15 mouse cellular contexts compared by ENCODE assay signal in genomic region chr1:79641355-79641754, GRCm38 (mm10). TPM values are rescaled to one million over a fixed set of nuclear protein-coding genes. Genes with fewer than 3 reads are reported as not detected.
DNase-seq lines count a peak whose midpoint lies in the region; ATAC-seq lines count a peak whose summit lies in the region.
"Had no signal": no experiment of that assay in that cellular context is flagged by ENCODE, and none has a peak within 500 bp of the region (broad histone marks: within the 10 kb centered on the region; RNA-seq: fewer than 3 reads in every experiment).

No protein-coding gene starts in this region.

- 0 out of 2 replicates have a peak, but pooled peaks cover 3% of the 10 kb centered on the region for H3K4me1 ChIP-seq in intestine, embryonic 16.5 days (ENCODE audit: control insufficient read depth, insufficient read depth, low read length)
- no peaks in the 10 kb centered on the region for H3K4me1 ChIP-seq in midbrain, embryonic 11.5 days (ENCODE audit: control insufficient read depth, insufficient read depth, low read length)
- no peaks in the 10 kb centered on the region for H3K4me1 ChIP-seq in hindbrain, embryonic 11.5 days (replicated peaks; ENCODE audit: control insufficient read depth, insufficient read depth, low read length)
- H3K4me1 ChIP-seq: forebrain, embryonic 13.5 days; kidney, embryonic 15.5 days had no signal

- peak; percentile 16 to 33 for DNase-seq in cerebellum, postnatal 25 days
- DNase-seq in cerebellum, postnatal 4 days (ENCODE audit: low spot score in 2 of 2) = no peak
- DNase-seq in MEL-GATA-1-ER (ENCODE audit: extremely low read depth, low read depth) = peak; percentile 76
- DNase-seq in midbrain, embryonic 11.5 days (ENCODE audit: low spot score, missing footprints) = no peak
- no peak for DNase-seq in hindbrain, embryonic 11.5 days (ENCODE audit: low spot score)
- DNase-seq: retina, postnatal 1 day; thymus, postnatal 4 days had no signal

- H3K4me3 ChIP-seq in intestine, embryonic 16.5 days (ENCODE audit: low read length) = no peak overlapping the region
- no peak overlapping the region for H3K4me3 ChIP-seq in midbrain, embryonic 11.5 days (ENCODE audit: low read depth, low read length)
- no peak overlapping the region for H3K4me3 ChIP-seq in hindbrain, embryonic 11.5 days (ENCODE audit: low read depth, low read length)
- H3K4me3 ChIP-seq: forebrain, embryonic 13.5 days; heart, embryonic 13.5 days; kidney, embryonic 15.5 days had no signal

- H3K9me3 ChIP-seq in intestine, embryonic 16.5 days (ENCODE audit: control insufficient read depth, low read length) = no peaks in the 10 kb centered on the region
- no peaks in the 10 kb centered on the region for H3K9me3 ChIP-seq in midbrain, embryonic 11.5 days (ENCODE audit: control insufficient read depth, low read length)
- H3K9me3 ChIP-seq in hindbrain, embryonic 11.5 days (ENCODE audit: control insufficient read depth, low read length) = no peaks in the 10 kb centered on the region
- H3K9me3 ChIP-seq: forebrain, embryonic 13.5 days; heart, embryonic 13.5 days; kidney, embryonic 15.5 days had no signal

- H3K36me3 ChIP-seq in intestine, embryonic 16.5 days (ENCODE audit: control insufficient read depth, insufficient read depth, low read length) = no peaks in the 10 kb centered on the region
- H3K36me3 ChIP-seq in midbrain, embryonic 11.5 days (ENCODE audit: control insufficient read depth, insufficient read depth, low read length) = no peaks in the 10 kb centered on the region
- no peaks in the 10 kb centered on the region for H3K36me3 ChIP-seq in hindbrain, embryonic 11.5 days (ENCODE audit: control insufficient read depth, insufficient read depth, low read length)
- H3K36me3 ChIP-seq: heart, embryonic 13.5 days; kidney, embryonic 15.5 days had no signal

- ATAC-seq in intestine, embryonic 16.5 days = peak; percentile 47
- peak; percentile 93 for ATAC-seq in megakaryocyte progenitor cell, adult 5-6 weeks (replicated peaks; ENCODE audit: poor library complexity)
- no peak for ATAC-seq in midbrain, embryonic 11.5 days (ENCODE audit: low FRiP score)
- no peak for ATAC-seq in hindbrain, embryonic 11.5 days (ENCODE audit: low FRiP score)
- ATAC-seq: forebrain, embryonic 13.5 days; hindbrain, embryonic 16.5 days; Patski had no signal

- H3K9ac ChIP-seq in intestine, embryonic 16.5 days (ENCODE audit: low read depth, low read length) = no peak overlapping the region
- no peak overlapping the region for H3K9ac ChIP-seq in midbrain, embryonic 11.5 days (ENCODE audit: low read length)
- no peak overlapping the region for H3K9ac ChIP-seq in hindbrain, embryonic 11.5 days (ENCODE audit: low read depth, low read length)
- H3K9ac ChIP-seq: forebrain, embryonic 13.5 days; heart, embryonic 13.5 days; kidney, embryonic 15.5 days had no signal

- 70% methylated on average over 6 of the region's 6 CpGs for WGBS in intestine, embryonic 16.5 days
- 94% methylated on average over 6 of the region's 6 CpGs for WGBS in midbrain, embryonic 11.5 days
- 87% methylated on average over 6 of the region's 6 CpGs for WGBS in hindbrain, embryonic 11.5 days

- H3K27ac ChIP-seq in intestine, embryonic 16.5 days (ENCODE audit: low read length) = 0 out of 2 replicates have a peak overlapping the region, but pooled peaks have one; percentile 14
- no peak overlapping the region for H3K27ac ChIP-seq in midbrain, embryonic 11.5 days (ENCODE audit: low read depth, low read length)
- no peak overlapping the region for H3K27ac ChIP-seq in hindbrain, embryonic 11.5 days (ENCODE audit: low read depth, low read length)
- H3K27ac ChIP-seq: forebrain, embryonic 13.5 days; heart, embryonic 13.5 days; kidney, embryonic 15.5 days had no signal

- no peak overlapping the region for H3K4me2 ChIP-seq in intestine, embryonic 16.5 days (ENCODE audit: low read depth, low read length)
- no peak overlapping the region for H3K4me2 ChIP-seq in midbrain, embryonic 11.5 days
- no peak overlapping the region for H3K4me2 ChIP-seq in hindbrain, embryonic 11.5 days (replicated peaks; ENCODE audit: low read depth, low read length)
- H3K4me2 ChIP-seq: forebrain, embryonic 13.5 days; heart, embryonic 13.5 days; kidney, embryonic 15.5 days had no signal

- no peaks in the 10 kb centered on the region for H3K27me3 ChIP-seq in intestine, embryonic 16.5 days (replicated peaks; ENCODE audit: control insufficient read depth, insufficient read depth, low read length)
- no peaks in the 10 kb centered on the region for H3K27me3 ChIP-seq in midbrain, embryonic 11.5 days (ENCODE audit: control insufficient read depth, insufficient read depth, low read length)
- no peaks in the 10 kb centered on the region for H3K27me3 ChIP-seq in hindbrain, embryonic 11.5 days (ENCODE audit: control insufficient read depth, insufficient read depth, low read length)
- H3K27me3 ChIP-seq: forebrain, embryonic 13.5 days; heart, embryonic 13.5 days; kidney, embryonic 15.5 days; Patski had no signal

RNA-seq across cellular contexts. Expression of gene Ap1s3, which starts 30.4 kb away (rescaled TPM):
- 0.35 and 0.62 TPM in 2 replicates for polyA plus RNA-seq in intestine, embryonic 16.5 days (2015; fragmentation: Nextera tagmentation; extraction: Ambion mirVana)
- 16.8 and 19.7 TPM in 2 replicates for total RNA-seq in megakaryocyte progenitor cell, adult 5-6 weeks (2015)
- 2.5 and 4.6 TPM in 2 replicates for total RNA-seq in megakaryocyte progenitor cell, adult 5-6 weeks (2017)
- 0.04 and 0.06 TPM in 2 replicates for polyA plus RNA-seq in midbrain, embryonic 11.5 days (2014; fragmentation: Nextera tagmentation; extraction: Ambion mirVana)
- polyA plus RNA-seq in hindbrain, embryonic 11.5 days (2014; fragmentation: Nextera tagmentation; extraction: Ambion mirVana) = 0.18 and 0.29 TPM in 2 replicates
- total RNA-seq: gastrocnemius, adult 18-20 months had no signal

Comparison
In these comparisons a context has a peak if more than half of its experiments do, and no peak if none do; other contexts are left out.
1. DNase-seq: peak in cerebellum, postnatal 25 days (2 of 2) and MEL-GATA-1-ER (single experiment); none in cerebellum, postnatal 4 days (0 of 2), midbrain, embryonic 11.5 days (single experiment) and hindbrain, embryonic 11.5 days (single experiment).
2. ATAC-seq: peak in intestine, embryonic 16.5 days (single experiment) and megakaryocyte progenitor cell, adult 5-6 weeks (single experiment); none in midbrain, embryonic 11.5 days (single experiment) and hindbrain, embryonic 11.5 days (single experiment).